Mouse (Mus musculus) spleen, adult 10 weeks (tissue): Measurements from ENCODE around the gene Napepld. TPM values are rescaled to one million over a fixed set of nuclear protein-coding genes. Genes with fewer than 3 reads are reported as not detected.

Source experiments
- polyA plus RNA-seq: library from polyadenylated mRNA; stranded (reverse); fragments of 350-450 nt; fragmentation: Illumina TruSeq; extraction: RNeasy Lipid Tissue Mini Kit (QIAGEN cat#74804); gene quantifications from one replicate; pipeline ENCODE4 v1.2.3, GENCODE M21; 2015; ENCODE audit warnings: low replicate concordance; ENCODE audit not compliant: insufficient read depth

The Napepld gene
- 1.7 TPM for polyA plus RNA-seq

GRCm38 (mm10) chr5:21701351-21702008, at the start of gene Napepld:
Gene Napepld, minus strand, starts transcription at chr5:21701396.

GRCm38 (mm10) chr5:21736956-21737585, 35.9 kb upstream of the Napepld start, which contains the start of gene Pmpcb:
Gene Pmpcb, plus strand, starts transcription at chr5:21737141.

DNA sequence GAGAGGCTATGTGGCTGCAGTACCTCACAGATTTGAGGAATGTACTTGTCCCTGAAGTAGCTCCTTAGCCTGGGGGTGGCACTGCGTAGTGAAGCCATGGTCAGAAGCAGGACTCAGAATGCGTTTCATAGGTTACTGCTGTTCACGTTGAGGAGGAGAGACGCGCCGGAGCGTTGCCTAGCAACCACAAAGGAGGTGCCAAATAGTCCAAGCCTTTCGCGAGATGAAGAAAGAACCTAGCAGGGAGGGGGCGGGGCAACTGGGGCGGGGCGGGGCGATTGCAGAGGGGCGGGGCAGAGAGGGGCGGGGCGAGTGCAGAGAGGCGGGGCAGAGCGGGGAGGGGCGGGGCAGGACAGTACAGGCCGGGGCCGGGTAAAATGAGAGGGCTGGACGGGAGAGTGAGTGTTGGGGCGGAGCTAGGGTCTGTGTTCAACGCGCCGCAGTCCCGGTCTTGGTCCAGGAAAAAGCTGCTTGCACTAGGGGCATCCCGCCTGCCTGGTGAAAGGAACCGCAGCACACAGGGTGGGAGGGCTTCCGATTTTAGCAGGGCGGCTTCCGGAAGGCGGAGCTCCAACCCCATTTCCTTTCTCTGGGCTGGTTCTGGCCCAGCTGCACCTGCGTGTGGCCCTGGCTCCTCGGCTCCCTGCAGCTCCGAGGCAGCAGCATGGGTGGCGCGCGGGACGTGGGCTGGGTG, 55.6 kb downstream of the Napepld start, which contains the start of the genes Fbxl13 and Armc10:
Gene Fbxl13, minus strand, starts transcription at position 196 of the 694 bp plus-strand sequence.
Gene Armc10, plus strand, starts transcription at position 375 of the 694 bp plus-strand sequence.

Other genes starting within 250 kb of the Napepld start
- gene Lrrc17, start 157.8 kb downstream of the Napepld start, polyA plus RNA-seq = 0.18 TPM
- gene Fbxl13, start 55.8 kb downstream of the Napepld start, polyA plus RNA-seq = 0.15 TPM
- gene Armc10, start 55.6 kb downstream of the Napepld start, polyA plus RNA-seq = 57.2 TPM
- 66.7 TPM for gene Pmpcb, start 35.7 kb upstream of the Napepld start, polyA plus RNA-seq
- 88.5 TPM for gene Dnajc2, start 83.9 kb upstream of the Napepld start, polyA plus RNA-seq
- 94.5 TPM for gene Psmc2, start 83.9 kb upstream of the Napepld start, polyA plus RNA-seq
- gene Slc26a5, start 164.2 kb upstream of the Napepld start, polyA plus RNA-seq = not detected